Mouse (Mus musculus): Measurements from ENCODE around the gene Zfp112.

DNA sequence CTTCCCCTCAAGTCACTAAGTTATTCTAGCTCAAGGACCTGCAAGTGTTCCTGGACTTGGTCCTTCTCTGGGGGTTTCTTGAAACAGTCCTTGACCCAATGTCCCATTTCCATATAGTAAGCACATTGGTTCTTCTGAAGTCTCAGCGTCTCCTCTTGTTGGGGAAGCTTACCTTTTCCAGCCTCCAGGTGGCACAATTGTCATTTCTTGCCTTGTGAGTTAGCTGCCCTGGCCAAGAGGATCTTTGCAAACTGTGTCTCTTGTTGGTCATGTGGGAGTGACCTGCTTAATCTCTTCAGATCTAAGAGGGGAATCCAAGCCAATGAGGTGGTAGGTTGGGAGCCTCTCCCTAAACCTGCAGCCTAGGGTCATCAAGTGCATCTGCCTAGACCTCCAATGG, 41.2 kb downstream of the Zfp112 start:
- no peak for TF ChIP-seq POLR2A (IDR thresholded peaks at IDR 0.05; ENCODE audit: insufficient read length, low read depth)
- no peak for TF ChIP-seq MYOG (IDR thresholded peaks at IDR 0.05; ENCODE audit: control insufficient read depth in 1 of 3, insufficient read depth in 1 of 3, insufficient read length in 2 of 3, low read depth in 2 of 3)

All from myocyte (in vitro differentiated cells).